Mouse (Mus musculus): Measurements from ENCODE around the gene Ice2.

DNA sequence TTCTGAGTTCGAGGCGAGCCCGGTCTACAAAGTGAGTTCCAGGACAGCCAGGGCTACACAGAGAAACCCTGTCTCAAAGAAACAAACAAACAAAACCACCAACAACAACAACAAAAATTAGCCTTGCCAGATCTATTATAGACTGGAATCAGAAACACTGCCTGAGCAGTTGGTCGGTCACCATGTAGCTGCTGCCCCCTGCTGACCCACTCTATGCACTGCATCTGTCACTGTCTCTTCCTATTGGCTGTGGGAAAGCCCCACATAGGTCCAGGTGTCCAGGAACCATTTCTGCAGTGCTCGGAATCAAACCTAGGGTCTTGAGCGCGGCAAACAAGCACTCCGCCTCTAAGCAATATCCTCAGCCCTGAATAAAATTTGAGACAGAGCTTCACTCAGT lies 29.6 kb upstream of the Ice2 start:
- no peak for TF ChIP-seq USF1 (IDR thresholded peaks at IDR 0.05; ENCODE audit: low read depth)
- peak; percentile 82 for TF ChIP-seq CTCF (IDR thresholded peaks at IDR 0.05; ENCODE audit: control insufficient read depth, insufficient read depth, insufficient read length)
- no peak for TF ChIP-seq MAX (IDR thresholded peaks at IDR 0.05)
